Mouse (Mus musculus) forelimb bud, embryonic 11.5 days (tissue): Measurements from ENCODE around the gene Gltp.

ENCODE experiments used
- DNase-seq: peaks from one replicate; pipeline ENCODE4 v3.0.0-alpha.2; 2012; ENCODE audit warnings: low read depth, low spot score

Gene Gltp

GRCm38 (mm10) chr5:114702403-114703392, 11.9 kb upstream of the Gltp start:
- peak; percentile 11 for DNase-seq

DNA sequence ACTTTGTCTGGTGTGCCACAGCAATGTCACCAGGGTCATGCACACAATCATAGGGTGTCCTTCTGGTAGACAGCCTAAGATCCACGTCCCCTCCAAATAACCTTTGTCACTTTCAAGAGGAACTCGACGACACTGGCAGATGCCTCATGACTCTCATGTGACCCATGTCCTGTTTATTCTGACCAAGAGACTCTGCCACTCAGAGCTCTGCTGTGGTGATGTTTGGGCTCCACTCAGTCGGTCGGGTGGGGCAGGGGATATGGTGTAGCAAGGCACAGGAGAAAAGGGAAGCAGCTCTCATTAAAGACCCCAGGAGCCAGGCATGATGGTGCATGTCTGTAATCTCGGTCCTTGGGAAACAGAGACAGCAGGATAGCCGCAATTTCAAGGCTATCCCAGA, 8.2 kb upstream of the Gltp start:
- no peak for DNase-seq

GRCm38 (mm10) chr5:114698044-114698746, 7.4 kb upstream of the Gltp start:
- no peak for DNase-seq

DNA sequence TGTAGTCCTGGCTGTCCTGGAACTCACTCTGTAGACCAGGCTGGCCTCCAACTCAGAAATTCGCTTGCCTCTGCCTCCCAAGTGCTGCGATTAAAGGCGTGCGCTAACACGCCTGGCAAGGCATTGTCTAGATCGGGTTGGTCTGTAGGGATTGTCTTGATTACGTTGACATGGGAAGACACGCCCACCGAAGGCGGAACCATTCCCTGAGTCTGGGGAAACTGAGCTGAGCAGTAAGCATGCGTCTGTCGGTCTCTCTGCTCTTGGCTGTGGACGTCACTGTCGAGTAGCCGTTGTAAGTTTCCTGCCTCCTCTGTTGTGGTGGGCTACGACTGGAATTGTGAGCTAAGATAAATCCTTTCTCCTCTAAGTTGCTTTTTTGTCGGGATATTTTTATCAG, 6.2 kb upstream of the Gltp start:
- no peak for DNase-seq

DNA sequence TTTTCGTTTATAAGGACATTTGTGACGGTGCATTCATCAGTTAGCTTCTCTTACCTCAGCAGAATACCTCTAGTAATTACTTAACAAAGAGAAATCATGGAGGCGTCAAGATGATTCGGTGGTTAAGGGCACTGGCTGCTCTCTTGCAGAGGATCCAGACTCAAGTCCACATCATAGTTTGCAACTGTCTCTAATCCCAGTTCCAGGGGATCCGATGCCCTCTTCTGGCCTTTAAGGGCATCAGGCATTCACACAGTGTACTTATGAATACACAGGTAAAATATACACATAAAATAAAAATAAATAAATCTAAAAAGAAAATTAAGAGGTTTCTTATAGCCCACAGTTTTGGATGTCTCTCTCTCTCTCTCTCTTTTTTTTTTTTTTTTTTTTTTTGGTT, 5.0 kb upstream of the Gltp start:
- no peak for DNase-seq

- no peak for DNase-seq
Observed at GRCm38 (mm10) chr5:114689700-114690366, 951 bp downstream of the Gltp start.

- no peak for DNase-seq
Observed at GRCm38 (mm10) chr5:114688703-114689102, 2.1 kb downstream of the Gltp start.

- no peak for DNase-seq
Observed at GRCm38 (mm10) chr5:114687901-114688300, 2.9 kb downstream of the Gltp start.

GRCm38 (mm10) chr5:114686726-114687210, 4.0 kb downstream of the Gltp start:
- DNase-seq = no peak

- DNase-seq = no peak
Observed at GRCm38 (mm10) chr5:114685986-114686385, 4.8 kb downstream of the Gltp start.

GRCm38 (mm10) chr5:114681717-114682116, 9.1 kb downstream of the Gltp start:
- DNase-seq = no peak

GRCm38 (mm10) chr5:114680676-114681285, 10.0 kb downstream of the Gltp start:
- no peak for DNase-seq

DNA sequence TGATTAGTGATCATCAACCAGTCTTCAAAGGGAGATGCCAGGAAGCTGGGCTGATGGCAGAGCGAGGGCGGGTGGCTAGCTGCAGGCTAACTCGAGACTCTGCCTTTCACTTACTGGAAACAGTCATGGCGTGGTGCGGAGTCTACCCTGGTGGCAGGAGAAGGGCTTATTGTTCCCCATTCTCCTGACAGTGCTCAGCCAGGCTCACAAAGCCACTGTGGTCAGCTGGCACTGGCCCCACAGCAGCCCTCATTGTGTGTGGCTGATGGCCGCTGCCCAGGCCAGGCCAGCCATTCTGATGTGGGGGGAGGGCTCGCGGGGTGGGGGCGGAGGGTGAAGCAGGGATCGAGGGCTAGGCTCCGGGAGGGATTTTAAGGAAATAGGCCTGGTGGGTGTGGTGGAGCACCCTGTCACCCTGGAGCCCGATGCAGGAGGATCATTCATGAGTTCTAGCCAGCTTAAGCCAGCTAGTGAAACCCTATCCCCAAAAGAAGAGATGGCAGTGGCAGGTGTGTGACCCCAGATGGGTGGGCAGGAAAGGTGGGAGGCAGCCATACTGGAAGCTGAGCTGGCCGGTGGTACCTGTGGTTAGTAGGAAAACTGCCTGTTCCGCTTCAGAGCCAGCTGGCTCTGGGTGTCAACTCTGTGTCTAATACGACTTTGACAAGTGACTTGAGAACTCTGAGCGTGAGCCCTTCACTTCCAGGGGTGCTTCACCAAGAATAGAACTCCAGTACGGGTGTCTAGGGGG, 10.8 kb downstream of the Gltp start:
- no peak for DNase-seq

DNA sequence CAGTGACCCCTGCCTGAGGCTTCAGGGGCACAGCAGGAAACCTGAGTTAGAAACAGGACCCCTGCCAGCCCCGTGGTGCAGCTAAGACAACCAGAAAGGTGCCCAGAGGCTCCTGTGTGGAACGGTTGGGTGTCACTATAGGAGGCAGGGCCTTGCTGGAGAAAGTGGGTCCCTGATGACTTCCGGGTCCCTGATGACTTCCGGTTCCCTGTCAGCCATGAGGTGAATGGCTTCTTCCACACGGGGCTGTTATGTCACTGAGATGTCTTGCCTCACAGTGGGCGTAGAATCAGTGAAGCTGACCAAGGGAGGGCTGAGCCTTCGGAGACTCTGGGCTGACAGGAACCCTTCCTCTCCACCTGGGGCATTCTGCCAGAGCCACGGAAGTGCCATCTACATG, 16.2 kb downstream of the Gltp start:
- no peak for DNase-seq

DNA sequence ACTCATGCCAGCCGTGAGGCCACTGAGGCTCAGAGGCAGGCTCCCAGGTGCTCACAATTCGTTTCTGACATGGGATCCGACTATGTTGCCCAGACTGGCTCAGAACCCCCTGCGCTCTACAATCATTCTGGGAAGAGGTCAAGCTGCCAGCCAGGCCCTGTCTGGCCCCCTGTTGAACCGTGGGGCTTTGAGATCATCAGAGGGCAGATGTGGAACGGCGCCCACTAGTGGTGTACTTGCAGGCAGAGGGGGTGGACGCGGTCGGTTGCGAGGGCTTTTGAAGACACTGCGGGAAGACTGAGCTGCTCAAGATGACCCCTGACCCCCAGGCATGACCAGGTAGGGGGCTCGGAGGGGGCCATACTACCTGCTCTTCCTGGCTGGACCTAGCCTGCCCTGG, 17.7 kb downstream of the Gltp start:
- DNase-seq = no peak

GRCm38 (mm10) chr5:114669014-114669413, 21.8 kb downstream of the Gltp start:
- no peak for DNase-seq

DNA sequence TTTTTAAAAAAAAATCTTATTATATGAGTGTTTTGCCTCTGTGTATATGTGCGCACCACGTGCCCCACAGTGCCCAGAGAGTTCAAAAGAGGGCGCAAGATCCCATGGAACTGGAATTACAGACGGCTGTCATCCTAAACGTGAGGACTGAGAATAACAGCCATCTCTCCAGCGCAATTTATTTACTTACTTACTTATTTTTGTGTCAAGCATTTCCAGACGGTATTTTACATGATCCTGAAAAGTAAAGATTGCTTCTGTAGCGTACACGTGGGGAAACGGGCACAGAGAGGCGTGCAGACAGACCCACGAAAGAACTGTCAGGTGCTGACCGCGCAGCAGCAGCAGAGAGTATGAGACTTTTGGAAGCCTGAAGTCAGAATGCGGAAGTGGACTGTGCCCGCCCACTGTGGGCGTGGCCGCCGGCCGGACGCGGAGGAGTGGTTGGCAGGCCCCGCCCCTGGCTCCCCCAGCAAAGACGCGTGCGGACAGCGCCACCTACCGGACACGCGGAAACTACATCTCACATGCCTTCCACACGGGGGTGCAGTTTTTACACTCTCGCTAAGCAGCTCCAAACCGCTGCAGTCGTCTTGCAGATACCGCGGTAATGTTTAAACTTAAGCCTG, 23.4 kb downstream of the Gltp start:
- DNase-seq = peak; percentile 98

DNA sequence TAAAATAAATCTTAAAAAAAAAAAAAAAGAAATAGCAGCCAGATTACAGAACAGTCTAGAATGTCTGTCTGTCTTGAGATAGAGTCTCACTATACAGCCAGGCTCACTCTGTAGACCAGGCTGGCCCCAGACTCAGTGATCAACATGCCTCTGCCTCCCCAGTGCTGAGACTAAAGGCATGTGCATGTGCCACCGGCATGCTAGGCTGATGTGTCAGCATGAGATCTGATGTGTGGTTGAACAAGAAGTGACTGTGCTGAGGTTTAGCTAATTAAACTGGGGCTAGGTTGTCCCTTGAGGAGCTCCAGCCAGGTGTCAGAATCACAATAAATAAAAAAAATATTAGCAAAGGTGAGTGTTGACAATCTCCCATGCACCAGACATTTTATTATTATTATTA, 24.1 kb downstream of the Gltp start:
- DNase-seq = no peak

DNA sequence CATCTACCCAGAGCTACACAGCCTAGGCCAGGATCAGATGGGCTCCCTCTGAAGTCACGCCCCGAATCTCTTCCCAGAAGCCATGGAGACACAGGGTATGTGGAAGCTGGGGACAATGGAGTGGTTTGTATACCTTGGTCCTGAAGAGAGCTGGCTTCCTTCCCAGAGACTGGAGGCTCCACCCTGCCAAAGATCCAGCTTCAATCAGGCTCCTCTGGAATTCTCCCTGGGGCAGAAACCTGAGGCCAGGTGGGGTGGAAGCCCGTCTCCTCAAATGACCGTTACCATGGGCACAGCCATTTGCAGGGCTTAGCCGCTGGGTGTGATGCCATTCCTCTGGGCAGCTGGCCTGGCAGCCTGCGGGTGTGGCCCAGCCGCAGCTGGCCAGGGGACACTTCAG, 26.0 kb downstream of the Gltp start:
- DNase-seq = no peak

- no peak for DNase-seq
Observed at GRCm38 (mm10) chr5:114664139-114664538, 26.6 kb downstream of the Gltp start.
